Mouse (Mus musculus) lung, postnatal 0 days (tissue): ENCODE measurements around the gene Dcx. TPM values are rescaled to one million over a fixed set of nuclear protein-coding genes. Genes with fewer than 3 reads are reported as not detected.
A peak's percentile ranks its signal among the peaks of the same experiment; 100 is the strongest.

ENCODE experiments used
- ATAC-seq: fragments of 200-750 bp; cut with Nextera tagmentation; 2 replicates; pipeline ENCODE4 v1.8.0; 2017; ENCODE audit warnings: moderate library complexity
- DNase-seq: peaks from one replicate; pipeline ENCODE4 v3.0.0-alpha.2; 2016; ENCODE audit warnings: low spot score
- H3K27ac ChIP-seq: fragments of 300-500 bp; sonication (generic); 2 replicates; pipeline ENCODE4 v1.5.1; 2014; ENCODE audit warnings: antibody characterized with exemption, mild to moderate bottlenecking, low read length, mixed read lengths
- H3K27me3 ChIP-seq: fragments of 300-500 bp; sonication (generic); replicated peaks from 2 replicates; pipeline ENCODE4 v1.6.1; 2014; ENCODE audit warnings: low read length, mixed read lengths; ENCODE audit not compliant: insufficient read depth
- H3K36me3 ChIP-seq: fragments of 300-500 bp; sonication (generic); 2 replicates; pipeline ENCODE4 v1.6.1; 2014; ENCODE audit warnings: low read length, mixed read lengths; ENCODE audit not compliant: insufficient read depth
- H3K4me1 ChIP-seq: fragments of 300-500 bp; sonication (generic); 2 replicates; pipeline ENCODE4 v1.6.1; 2014; ENCODE audit warnings: antibody characterized with exemption, low read depth, low read length, mixed read lengths; ENCODE audit not compliant: insufficient read depth
- H3K4me2 ChIP-seq: fragments of 300-500 bp; sonication (generic); replicated peaks from 2 replicates; pipeline ENCODE4 v1.6.1; 2014; ENCODE audit warnings: low read depth, mild to moderate bottlenecking, low read length, moderate library complexity, mixed read lengths
- H3K4me3 ChIP-seq: fragments of 300-500 bp; sonication (generic); 2 replicates; pipeline ENCODE4 v1.5.1; 2014; ENCODE audit warnings: low read depth, low read length
- H3K9ac ChIP-seq: fragments of 300-500 bp; sonication (generic); replicated peaks from 2 replicates; pipeline ENCODE4 v1.6.1; 2014; ENCODE audit warnings: low read depth, mild to moderate bottlenecking
- H3K9me3 ChIP-seq: fragments of 300-500 bp; sonication (generic); 2 replicates; pipeline ENCODE4 v1.6.1; 2016; ENCODE audit warnings: low read length, mixed read lengths
- CTCF ChIP-seq: IDR thresholded peaks from 2 replicates; pipeline ENCODE4 v1.5.1; 2016; ENCODE audit warnings: antibody characterized with exemption, mild to moderate bottlenecking
- EP300 ChIP-seq: IDR thresholded peaks from 2 replicates; pipeline ENCODE4 v1.6.1; 2016; ENCODE audit warnings: antibody characterized with exemption, mild to moderate bottlenecking, control low read depth
- WGBS: fragments of 180-500 bp; shearing (Covaris S2); extraction: QIAGEN DNeasy Blood & Tissue Kit; methylation state at CpG from one replicate; pipeline ENCODE4 v1.1.7; 2014; 5-methylcytosine and 5-hydroxymethylcytosine counted together
- polyA plus RNA-seq: library from polyadenylated mRNA; unstranded; fragments of >200 nt; fragmentation: Nextera tagmentation; extraction: Ambion mirVana; gene quantifications from 2 replicates; pipeline ENCODE4 v1.2.1, GENCODE M21; 2015

Gene Dcx
- polyA plus RNA-seq, 1 experiment from 2014 or later: 0.23 TPM

- ATAC-seq: no peak
- no peaks in the 10 kb centered on the region for H3K36me3 ChIP-seq
- H3K4me2 ChIP-seq: no peak overlapping the region
- WGBS: 24% methylated on average over 3 of the region's 3 CpGs
- no peaks in the 10 kb centered on the region for H3K9me3 ChIP-seq
- H3K4me1 ChIP-seq: no peaks in the 10 kb centered on the region
- no peak overlapping the region for H3K9ac ChIP-seq
- no peak overlapping the region for H3K27ac ChIP-seq
- H3K27me3 ChIP-seq: no peaks in the 10 kb centered on the region
- DNase-seq: peak; percentile 35
- H3K4me3 ChIP-seq: no peak overlapping the region
- no peak for TF ChIP-seq EP300
- TF ChIP-seq CTCF: no peak
Observed at GRCm38 (mm10) chrX:143906699-143907471, 26.2 kb downstream of the Dcx start.

- Histone ChIP-seq H3K4me3 (no peak overlapping the region), H3K27ac (no peak overlapping the region), H3K4me2 (no peak overlapping the region), H3K36me3 (no peaks in the 10 kb centered on the region), H3K9me3 (no peaks in the 10 kb centered on the region), H3K9ac (no peak overlapping the region), H3K4me1 (no peaks in the 10 kb centered on the region), H3K27me3 (no peaks in the 10 kb centered on the region)
- DNase-seq: peak; percentile 22
- ATAC-seq: no peak
- no peak for TF ChIP-seq EP300
- 24% methylated on average over 2 of the region's 2 CpGs for WGBS
Observed at GRCm38 (mm10) chrX:143904689-143905088, 28.4 kb downstream of the Dcx start.

GRCm38 (mm10) chrX:143902300-143902699 is 30.8 kb downstream of the Dcx start:
- no peak for TF ChIP-seq EP300
- TF ChIP-seq CTCF: no peak
- no peak overlapping the region for H3K9ac ChIP-seq
- no peaks in the 10 kb centered on the region for H3K36me3 ChIP-seq
- no peak overlapping the region for H3K4me2 ChIP-seq
- DNase-seq (no peak), ATAC-seq (no peak)
- no peaks in the 10 kb centered on the region; the same call in 1 of the 2 replicates for H3K27me3 ChIP-seq
- 58% methylated on average over 8 of the region's 8 CpGs for WGBS
- no peaks in the 10 kb centered on the region for H3K4me1 ChIP-seq
- no peak overlapping the region for H3K4me3 ChIP-seq
- H3K9me3 ChIP-seq: no peaks in the 10 kb centered on the region
- no peak overlapping the region for H3K27ac ChIP-seq

GRCm38 (mm10) chrX:143897363-143898285 is 35.5 kb downstream of the Dcx start:
- ATAC-seq (no peak), DNase-seq (no peak)
- no peak overlapping the region for H3K27ac ChIP-seq
- no peaks in the 10 kb centered on the region for H3K36me3 ChIP-seq
- no peaks in the 10 kb centered on the region for H3K4me1 ChIP-seq
- H3K27me3 ChIP-seq: no peaks in the 10 kb centered on the region; the same call in 1 of the 2 replicates
- no peak overlapping the region for H3K4me3 ChIP-seq
- no peak overlapping the region for H3K9ac ChIP-seq
- 57% methylated on average over 7 of the region's 7 CpGs for WGBS
- H3K4me2 ChIP-seq: no peak overlapping the region
- TF ChIP-seq EP300: no peak
- TF ChIP-seq CTCF: no peak
- no peaks in the 10 kb centered on the region for H3K9me3 ChIP-seq

GRCm38 (mm10) chrX:143896936-143897335 is 36.2 kb downstream of the Dcx start:
- DNase-seq: no peak
- H3K4me3 ChIP-seq: no peak overlapping the region
- no peak overlapping the region for H3K27ac ChIP-seq
- H3K4me1 ChIP-seq: no peaks in the 10 kb centered on the region
- no peak overlapping the region for H3K4me2 ChIP-seq
- no peaks in the 10 kb centered on the region; the same call in 1 of the 2 replicates for H3K27me3 ChIP-seq
- 86% methylated on average over 5 of the region's 5 CpGs for WGBS
- no peaks in the 10 kb centered on the region for H3K36me3 ChIP-seq
- TF ChIP-seq EP300 (no peak), CTCF (no peak)
- no peak for ATAC-seq
- no peaks in the 10 kb centered on the region for H3K9me3 ChIP-seq
- no peak overlapping the region for H3K9ac ChIP-seq

GRCm38 (mm10) chrX:143893180-143893579 is 39.9 kb downstream of the Dcx start:
- no peak overlapping the region for H3K27ac ChIP-seq
- DNase-seq: no peak

More at GRCm38 (mm10) chrX:143893180-143893579, 39.9 kb downstream of the Dcx start:
- no peaks in the 10 kb centered on the region for H3K27me3 ChIP-seq
- no peaks in the 10 kb centered on the region for H3K9me3 ChIP-seq
- 41% methylated on average over 3 of the region's 3 CpGs for WGBS
- H3K36me3 ChIP-seq: no peaks in the 10 kb centered on the region
- no peak overlapping the region for H3K4me2 ChIP-seq
- no peak overlapping the region for H3K4me3 ChIP-seq
- TF ChIP-seq CTCF (no peak), EP300 (no peak)
- no peak overlapping the region for H3K9ac ChIP-seq
- no peaks in the 10 kb centered on the region for H3K4me1 ChIP-seq
- no peak for ATAC-seq
